Mouse (Mus musculus) adrenal gland, adult 18-20 months (tissue): ENCODE measurements around the gene Rabepk. TPM values are rescaled to one million over a fixed set of nuclear protein-coding genes. Genes with fewer than 3 reads are reported as not detected.
A peak's percentile ranks its signal among the peaks of the same experiment; 100 is the strongest.
"Not testable (repeated sequence)": the region's sequence is repeated elsewhere in the genome, so short reads cannot be mapped to it uniquely, and the experiment has no call there.

Experiments used
- DNase-seq, 2 experiments: peaks; one replicate each; pipeline ENCODE4 v3.0.0; 2021 to 2022; ENCODE audit warnings: low spot score in 2 of 2
- total RNA-seq, 2 experiments: library from RNA; stranded (reverse); gene quantifications; 1 replicate in 1 of 2; 2 replicates in 1 of 2; pipeline ENCODE4 v1.2.3; 2021

Gene Rabepk
- total RNA-seq, 2 experiments from 2014 or later, result 23.9 to 26.7 TPM

DNA sequence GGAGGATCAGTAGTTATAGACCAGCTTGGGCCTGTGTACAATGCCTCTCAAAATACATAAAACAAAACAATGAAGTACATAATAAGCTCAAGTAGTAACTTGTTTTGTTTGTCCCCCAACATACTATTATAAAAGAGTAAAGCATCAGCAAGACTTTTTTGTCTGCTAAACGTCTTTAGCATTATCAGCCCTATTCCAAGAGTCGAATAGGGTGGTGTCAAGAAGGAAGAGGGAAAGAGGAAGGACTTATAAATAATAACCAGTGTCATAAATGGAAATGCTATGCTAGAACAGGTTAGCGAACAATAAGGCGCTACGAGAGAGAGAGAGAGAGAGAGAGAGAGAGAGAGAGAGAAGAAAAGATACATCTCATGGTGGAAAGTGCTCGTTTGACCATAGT lies 28.8 kb downstream of the Rabepk start:
- DNase-seq, result no peak

- no peak for DNase-seq
These were observed 29.7 kb downstream of the Rabepk start for GRCm38 (mm10) chr2:34770049-34770448.

- no peak for DNase-seq
These were observed 34.9 kb downstream of the Rabepk start for GRCm38 (mm10) chr2:34764801-34765200.

- DNase-seq, result no peak
These were observed 36.8 kb downstream of the Rabepk start for GRCm38 (mm10) chr2:34762872-34763271.

DNA sequence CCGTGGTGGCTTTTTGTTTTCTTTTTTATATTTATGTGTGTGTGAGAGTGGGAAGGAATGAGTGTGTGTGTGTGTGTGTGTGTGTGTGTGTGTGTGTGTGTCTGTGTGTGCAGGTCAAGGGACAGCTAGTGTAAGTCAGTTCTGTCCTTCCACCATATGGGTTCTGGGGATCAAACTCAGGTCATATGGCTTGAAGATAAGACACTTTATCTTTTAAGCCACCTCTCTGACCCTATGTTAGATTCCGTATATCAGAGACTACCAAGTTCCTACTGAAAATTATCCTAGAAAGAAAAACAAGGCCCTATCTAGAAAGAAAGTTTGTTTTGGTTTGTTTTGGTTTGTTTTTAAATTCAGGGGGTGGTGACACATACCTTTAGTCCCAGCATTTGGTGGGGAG lies 37.5 kb downstream of the Rabepk start:
- DNase-seq, result no peak

DNA sequence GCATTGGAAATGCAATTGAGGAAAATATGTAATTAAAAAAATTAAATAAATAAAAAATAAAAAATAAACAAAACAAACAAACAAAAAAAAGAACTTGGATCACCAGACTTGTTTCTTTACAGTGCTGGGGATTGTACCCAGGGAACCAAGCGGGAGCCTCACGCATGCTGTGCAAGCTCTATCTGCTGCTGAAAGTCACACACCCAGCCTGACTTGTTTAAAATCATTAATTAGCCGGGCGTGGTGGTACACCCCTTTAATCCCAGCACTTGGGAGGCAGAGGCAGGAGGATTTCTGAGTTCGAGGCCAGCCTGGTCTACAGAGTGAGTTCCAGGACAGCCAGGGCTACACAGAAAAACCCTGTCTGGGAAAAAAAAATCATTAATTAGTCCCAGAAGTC lies 38.4 kb downstream of the Rabepk start:
- DNase-seq, result not testable (repeated sequence)

DNA sequence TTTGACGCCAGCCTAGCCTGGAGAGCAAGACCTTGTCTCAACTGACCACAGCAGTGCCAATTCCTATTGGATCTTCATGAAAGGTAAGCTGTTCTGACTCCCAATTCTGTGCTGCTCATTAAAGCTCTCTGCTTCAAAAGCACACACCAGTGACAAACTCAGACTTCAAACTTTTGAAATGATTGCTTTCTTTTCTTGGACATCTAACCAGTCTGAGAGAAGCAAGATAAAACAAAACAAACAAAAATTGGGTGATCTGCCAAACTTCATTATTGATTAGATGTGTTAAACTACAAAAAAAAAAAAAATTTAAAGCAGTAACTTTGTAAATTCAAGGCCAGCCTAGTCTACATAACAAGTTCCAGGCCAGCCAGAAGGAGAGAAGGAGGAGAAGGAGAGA lies 42.4 kb downstream of the Rabepk start:
- DNase-seq, result no peak

DNA sequence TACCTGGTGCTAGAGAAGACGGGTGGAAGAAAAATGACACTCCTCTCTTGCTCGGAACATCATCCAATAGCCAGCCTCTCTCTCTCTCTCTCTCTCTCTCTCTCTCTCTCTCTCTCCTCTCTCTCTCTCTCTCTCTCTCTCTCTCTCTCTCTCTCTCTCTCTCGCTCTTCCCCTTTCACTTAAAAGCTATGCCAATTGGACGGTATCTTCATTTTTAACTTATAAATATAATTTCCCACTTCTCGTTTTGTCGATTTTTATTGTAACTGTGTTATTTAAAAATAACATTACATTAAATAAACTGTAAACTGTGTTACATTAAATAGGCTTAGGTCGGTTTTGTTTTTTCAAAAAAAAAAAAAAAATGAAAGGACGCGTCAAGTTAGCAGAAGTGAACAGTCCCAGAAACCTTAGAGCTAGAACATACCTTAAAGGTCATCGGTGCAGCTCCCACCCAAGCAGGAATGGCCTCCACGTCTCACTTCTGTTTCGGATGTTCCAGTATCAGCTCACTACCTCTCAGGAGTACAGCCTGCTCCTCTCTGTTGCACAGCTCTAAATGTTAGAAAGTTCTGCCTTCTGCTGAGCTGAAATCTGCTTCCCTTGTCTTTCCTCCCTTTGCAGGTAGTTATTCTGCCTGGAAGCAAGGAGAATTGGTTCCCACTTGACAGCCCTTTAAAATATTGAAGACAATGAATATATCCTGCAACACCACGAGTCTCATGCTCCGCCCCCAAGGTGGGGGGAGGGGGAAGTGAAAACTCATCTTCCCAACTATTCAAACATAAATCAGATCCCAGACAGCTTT lies 45.0 kb downstream of the Rabepk start, which contains the start of gene Gapvd1:
Gene Gapvd1 (minus strand): TSS at position 682 of the 808 bp plus-strand sequence.
- DNase-seq, result peak in 1 of 2 experiments; percentile 14

DNA sequence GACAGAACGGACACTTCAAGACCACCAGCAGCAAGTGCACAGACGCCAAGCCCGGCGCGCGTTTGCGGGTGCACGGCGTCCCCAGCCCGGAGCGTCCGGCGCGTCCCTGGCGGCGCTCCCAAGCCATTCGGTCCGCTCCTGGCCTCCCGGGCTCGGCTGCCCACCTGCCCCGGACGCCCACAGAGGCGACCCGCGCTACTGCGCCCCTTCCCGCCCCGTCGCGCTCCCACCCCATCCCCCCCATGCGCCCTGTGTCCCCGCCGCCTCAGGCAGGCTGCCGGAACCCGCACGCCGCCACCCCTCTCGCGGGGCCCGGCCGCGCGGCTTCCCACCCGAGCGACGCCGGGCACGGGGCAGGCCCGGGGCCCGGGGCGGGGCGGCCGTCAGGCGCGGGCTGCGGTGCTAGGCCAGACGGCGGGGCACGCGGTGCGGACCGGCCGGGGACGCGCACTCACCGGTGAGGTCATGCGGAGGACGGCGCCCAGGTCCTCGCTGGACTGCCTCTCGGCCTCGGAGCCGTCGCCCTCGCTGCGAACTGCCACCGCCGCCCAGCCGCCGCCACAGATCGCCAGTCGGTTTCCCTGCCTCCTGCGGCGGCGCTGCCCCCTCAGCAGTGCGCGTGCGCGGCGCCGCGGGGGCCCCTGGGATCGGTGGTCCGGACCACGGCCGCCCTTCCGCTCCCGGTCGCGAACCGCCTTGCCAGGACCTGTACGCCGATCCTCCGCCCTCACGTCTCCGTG lies 45.7 kb downstream of the Rabepk start:
- peak; percentile 88 to 92 for DNase-seq

DNA sequence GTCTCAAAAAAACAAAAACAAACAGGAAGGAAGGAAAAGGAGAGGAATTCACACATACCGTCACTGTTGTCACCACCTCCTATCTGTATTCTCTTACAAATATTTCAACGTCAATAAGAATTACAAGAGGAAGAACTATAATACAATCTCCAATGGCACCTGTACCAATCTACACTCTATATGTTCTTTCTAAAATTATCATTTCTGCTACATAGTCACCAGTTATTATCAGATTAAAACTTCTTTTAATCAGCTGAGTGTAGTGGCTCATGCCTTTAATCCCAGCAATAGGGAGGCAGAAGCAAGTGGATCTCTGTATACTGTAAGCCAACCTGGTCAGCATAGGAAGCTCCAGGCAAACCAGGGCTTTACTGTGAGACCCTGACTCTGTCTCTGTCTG lies 49.5 kb downstream of the Rabepk start:
- no peak for DNase-seq

DNA sequence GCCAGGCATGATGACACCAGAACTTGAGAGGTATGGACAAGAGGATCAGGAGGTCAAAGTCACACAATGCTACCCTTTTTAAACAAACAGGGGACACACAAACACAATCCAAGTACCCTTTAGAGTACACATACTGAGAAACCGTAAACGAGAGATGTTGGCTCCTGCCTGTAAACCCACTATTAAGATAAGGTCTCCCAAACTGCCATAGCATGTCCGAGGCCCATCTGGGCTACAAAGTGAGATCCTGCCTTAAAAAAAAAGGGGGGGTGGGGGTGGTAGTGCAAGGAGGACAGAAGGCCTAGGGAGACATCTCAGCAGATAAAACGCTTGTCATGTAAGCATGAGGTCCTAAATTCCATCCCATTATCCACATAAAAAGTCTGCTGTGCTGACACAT lies 51.2 kb downstream of the Rabepk start:
- no peak for DNase-seq

- DNase-seq, result no peak
These were observed 54.0 kb downstream of the Rabepk start for GRCm38 (mm10) chr2:34745673-34746072.

DNA sequence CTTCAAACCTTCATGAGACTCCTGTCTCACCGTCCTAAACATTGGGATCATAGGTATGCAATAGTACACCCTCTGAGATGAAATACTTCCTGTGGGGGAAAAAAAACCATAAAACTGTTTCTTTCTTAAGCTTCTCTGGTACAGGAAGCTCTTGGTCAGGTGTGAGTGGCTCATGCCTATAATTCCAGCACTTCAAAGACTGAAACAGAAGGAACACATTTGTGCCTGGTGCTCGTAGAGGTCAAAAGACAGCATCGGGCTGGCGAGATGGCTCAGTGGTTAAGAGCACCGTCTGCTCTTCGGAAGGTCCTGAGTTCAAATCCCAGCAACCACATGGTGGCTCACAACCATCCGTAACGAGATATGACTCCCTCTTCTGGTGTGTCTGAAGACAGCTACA lies 55.2 kb downstream of the Rabepk start:
- no peak for DNase-seq

DNA sequence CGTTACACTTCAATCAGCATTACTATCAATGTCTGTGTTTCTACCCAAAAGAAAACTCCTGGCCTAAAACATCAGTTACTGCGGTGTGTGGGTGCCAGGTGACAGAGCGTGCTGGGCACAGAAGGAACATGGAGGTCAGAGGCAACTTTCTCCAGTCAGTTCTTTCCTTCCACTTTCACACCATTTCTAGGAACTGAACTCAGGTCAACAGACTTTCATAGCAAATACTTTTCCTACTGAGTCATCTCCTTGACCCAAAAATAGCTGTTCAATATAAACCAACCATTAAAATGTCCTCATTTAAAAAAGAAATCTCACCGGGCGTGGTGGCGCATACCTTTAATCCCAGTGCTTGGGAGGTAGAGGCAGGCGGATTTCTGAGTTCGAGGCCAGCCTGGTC lies 57.0 kb downstream of the Rabepk start:
- DNase-seq, result no peak

DNA sequence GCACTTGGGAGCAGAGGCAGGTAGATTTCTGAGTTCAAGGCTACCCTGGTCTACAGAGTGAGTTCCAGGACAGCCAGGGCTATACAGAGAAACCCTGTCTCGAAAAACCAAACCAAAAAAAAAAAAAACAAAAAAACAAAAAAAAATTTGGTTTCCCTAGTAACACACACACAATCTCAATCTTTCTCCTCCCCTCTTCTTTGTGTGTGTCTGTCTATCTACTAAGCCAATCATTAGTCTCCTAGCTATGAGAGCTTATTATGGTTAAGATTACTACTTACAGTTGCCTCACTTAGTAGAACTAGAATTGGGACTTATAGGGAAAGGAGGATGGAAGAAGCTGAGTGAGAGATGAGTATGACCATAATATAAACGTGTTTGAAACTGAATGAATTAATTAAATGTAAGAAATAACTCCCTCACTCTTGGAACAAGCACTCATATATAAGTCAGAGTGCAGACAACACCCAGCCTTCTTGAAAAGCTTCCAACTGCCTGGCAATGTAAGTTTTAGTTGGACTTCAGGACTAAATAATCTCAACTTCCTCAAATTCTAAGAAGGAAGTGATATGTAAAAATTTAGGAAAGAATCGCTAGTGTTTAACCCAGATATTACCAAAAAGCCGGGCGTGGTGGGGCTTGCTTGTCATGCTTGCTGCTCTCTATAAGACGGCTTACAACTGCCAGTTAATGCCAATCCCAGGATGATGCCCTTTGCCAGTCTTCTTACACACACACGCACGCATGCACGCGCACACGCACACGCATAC lies 58.1 kb downstream of the Rabepk start:
- DNase-seq, result no peak

DNA sequence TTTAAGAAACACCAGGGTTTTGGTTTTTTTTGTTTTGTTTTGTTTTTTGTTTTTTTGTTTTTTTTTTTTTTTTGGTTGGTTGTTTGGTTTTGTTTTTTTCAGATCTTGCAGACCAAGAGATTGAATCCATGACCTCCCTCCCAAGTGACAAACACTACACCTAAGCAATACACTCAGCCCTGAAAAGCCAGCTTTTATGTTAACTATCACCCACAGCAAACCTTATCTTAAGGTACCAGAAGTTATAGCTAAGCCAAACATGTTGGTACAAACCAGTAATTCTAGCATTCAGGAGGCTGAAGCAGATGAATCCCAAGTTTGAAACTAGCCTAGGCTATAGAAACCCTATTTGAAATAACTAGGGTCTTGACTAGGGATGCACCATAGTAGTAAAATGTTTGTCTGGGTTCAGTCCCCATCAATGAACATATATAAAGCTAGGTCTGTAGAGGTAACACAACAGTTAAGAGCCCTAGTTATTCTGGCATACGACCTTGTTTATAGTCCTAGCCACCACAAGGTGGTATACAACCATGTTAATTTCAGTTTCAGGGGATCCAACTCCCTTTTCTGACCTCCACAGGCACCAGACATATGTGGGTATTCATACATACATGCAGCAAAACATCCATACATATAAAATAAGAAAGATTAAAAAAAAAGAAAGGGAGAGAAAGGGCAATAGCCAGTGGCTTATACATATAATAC lies 59.9 kb downstream of the Rabepk start:
- DNase-seq, result no peak

GRCm38 (mm10) chr2:34737911-34738310 lies 61.8 kb downstream of the Rabepk start:
- no peak for DNase-seq

DNA sequence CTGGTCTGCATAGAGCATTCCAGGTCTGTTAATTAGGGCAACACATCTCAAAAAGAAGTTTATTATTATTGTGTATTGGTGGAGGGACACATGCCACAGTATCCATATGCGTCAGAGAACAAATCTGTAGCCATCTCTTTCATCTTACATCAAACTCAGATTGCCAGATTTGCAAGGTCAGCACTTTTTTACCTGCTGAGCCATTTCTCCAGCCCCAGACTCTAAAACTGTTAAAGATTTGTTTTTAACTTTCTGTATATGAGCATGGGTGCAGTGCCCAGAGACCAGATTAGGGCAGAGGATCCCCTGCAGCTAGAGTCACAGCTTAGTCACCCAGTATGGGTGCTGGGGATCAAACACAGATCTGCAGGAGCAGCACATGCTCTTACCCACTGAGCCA lies 63.1 kb downstream of the Rabepk start:
- no peak for DNase-seq
